Mouse (Mus musculus): ENCODE measurements at regions not wholly inside any gene's neighbourhood (a gene's known extent, or its start where the extent isn't known, plus 50 kb on each side); places are given as distances from the start of the nearest gene placed in this dataset.

DNA sequence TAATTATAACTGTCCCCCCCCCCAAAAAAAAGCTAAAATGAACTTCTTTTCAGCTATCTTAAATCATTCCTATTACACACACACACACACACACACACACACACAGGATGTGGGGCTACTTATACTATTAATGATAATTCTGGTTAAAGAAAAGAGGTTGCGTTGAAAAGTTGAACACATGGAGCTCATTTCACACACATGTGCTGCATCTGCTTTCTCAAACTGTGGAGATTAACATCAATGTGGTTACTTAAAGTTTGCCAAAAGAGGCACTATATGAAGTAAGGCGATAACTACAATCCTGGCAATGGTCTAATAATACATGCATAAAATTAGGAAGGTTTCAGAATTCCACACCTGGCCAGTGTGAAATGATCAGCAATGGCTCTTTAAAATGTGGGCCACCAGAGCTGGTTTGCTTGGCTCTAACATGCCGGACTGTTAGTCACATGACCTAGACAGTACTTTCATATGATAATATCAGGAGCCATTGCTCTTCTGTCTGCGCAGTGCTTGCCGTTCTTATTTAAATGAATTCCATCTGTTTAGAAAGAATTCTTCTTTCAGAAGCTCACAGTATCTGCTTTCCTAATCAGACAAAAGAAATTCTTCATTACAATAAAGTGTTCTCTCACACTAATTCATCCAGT lies 598.4 kb upstream of the Fam92a start:
- TF ChIP-seq CTCF (IDR thresholded peaks at IDR 0.05; ENCODE audit: control insufficient read depth, insufficient read depth, insufficient read length) (no peak), MYOD1 (IDR thresholded peaks at IDR 0.05; ENCODE audit: control insufficient read depth, insufficient read length, low read depth) (no peak), USF1 (IDR thresholded peaks at IDR 0.05; ENCODE audit: low read depth) (no peak), MYOG (IDR thresholded peaks at IDR 0.05; ENCODE audit: control insufficient read depth, extremely low read depth, insufficient read length) (no peak), CEBPB (IDR thresholded peaks at IDR 0.05; ENCODE audit: low read depth) (no peak), MAX (IDR thresholded peaks at IDR 0.05) (no peak), FOSL1 (IDR thresholded peaks at IDR 0.05; ENCODE audit: insufficient read depth, low read length, poor library complexity, severe bottlenecking) (no peak)
